Mouse (Mus musculus) forebrain, postnatal 0 days (tissue): ENCODE results near the gene Cmbl. TPM values are rescaled to one million over a fixed set of nuclear protein-coding genes. Genes with fewer than 3 reads are reported as not detected.

ENCODE experiments used
- ATAC-seq: fragments of 200-750 bp; cut with Nextera tagmentation; 2 replicates; pipeline ENCODE4 v1.8.0; 2017; ENCODE audit warnings: mild to moderate bottlenecking, moderate library complexity
- DNase-seq: peaks from one replicate; pipeline ENCODE4 v3.0.0-alpha.2; 2015
- H3K27ac ChIP-seq: fragments of 300-500 bp; sonication (generic); 2 replicates; pipeline ENCODE4 v1.5.1; 2014; ENCODE audit warnings: low read depth, mild to moderate bottlenecking, antibody characterized with exemption, low read length, moderate library complexity, mixed read lengths
- H3K27me3 ChIP-seq: fragments of 300-500 bp; sonication (generic); 2 replicates; pipeline ENCODE4 v1.6.1; 2014; ENCODE audit warnings: mild to moderate bottlenecking, low read length, mixed read lengths; ENCODE audit not compliant: insufficient read depth
- H3K36me3 ChIP-seq: fragments of 300-500 bp; sonication (generic); 2 replicates; pipeline ENCODE4 v1.6.1; 2014; ENCODE audit warnings: mild to moderate bottlenecking, moderate library complexity; ENCODE audit not compliant: insufficient read depth
- H3K4me1 ChIP-seq: fragments of 300-500 bp; sonication (generic); 2 replicates; pipeline ENCODE4 v1.6.1; 2014; ENCODE audit warnings: antibody characterized with exemption; ENCODE audit not compliant: insufficient read depth
- H3K4me2 ChIP-seq: fragments of 300-500 bp; sonication (generic); 2 replicates; pipeline ENCODE4 v1.6.1; 2014; ENCODE audit warnings: low read depth, mild to moderate bottlenecking, moderate library complexity
- H3K4me3 ChIP-seq: fragments of 300-500 bp; sonication (generic); 2 replicates; pipeline ENCODE4 v1.5.1; 2014; ENCODE audit warnings: low read depth, low read length, mixed read lengths
- H3K9ac ChIP-seq: fragments of 300-500 bp; sonication (generic); 2 replicates; pipeline ENCODE4 v1.6.1; 2014; ENCODE audit warnings: mild to moderate bottlenecking
- H3K9me3 ChIP-seq: fragments of 300-500 bp; sonication (generic); 2 replicates; pipeline ENCODE4 v1.6.1; 2016; ENCODE audit warnings: low read length
- CTCF ChIP-seq: sonication (generic); IDR thresholded peaks from 2 replicates; pipeline ENCODE4 v1.5.1; 2016; ENCODE audit warnings: antibody characterized with exemption, control low read depth, low read depth
- WGBS: fragments of 180-500 bp; shearing (Covaris S2); extraction: QIAGEN DNeasy Blood & Tissue Kit; methylation state at CpG from one replicate; pipeline ENCODE4 v1.1.7; 2014; 5-methylcytosine and 5-hydroxymethylcytosine counted together
- polyA plus RNA-seq: library from polyadenylated mRNA; unstranded; fragments of >200 nt; fragmentation: Nextera tagmentation; extraction: Ambion mirVana; gene quantifications from 2 replicates; pipeline ENCODE4 v1.2.1, GENCODE M21; 2015
- total RNA-seq: library from RNA; depleted of rRNA; stranded (reverse); fragments of >200 nt; gene quantifications from 2 replicates; pipeline ENCODE4 v1.2.3, GENCODE M21; 2014

Cmbl gene
- total and polyA plus RNA-seq, 2 experiments from 2014 or later: 19.9 to 27.2 TPM

DNA sequence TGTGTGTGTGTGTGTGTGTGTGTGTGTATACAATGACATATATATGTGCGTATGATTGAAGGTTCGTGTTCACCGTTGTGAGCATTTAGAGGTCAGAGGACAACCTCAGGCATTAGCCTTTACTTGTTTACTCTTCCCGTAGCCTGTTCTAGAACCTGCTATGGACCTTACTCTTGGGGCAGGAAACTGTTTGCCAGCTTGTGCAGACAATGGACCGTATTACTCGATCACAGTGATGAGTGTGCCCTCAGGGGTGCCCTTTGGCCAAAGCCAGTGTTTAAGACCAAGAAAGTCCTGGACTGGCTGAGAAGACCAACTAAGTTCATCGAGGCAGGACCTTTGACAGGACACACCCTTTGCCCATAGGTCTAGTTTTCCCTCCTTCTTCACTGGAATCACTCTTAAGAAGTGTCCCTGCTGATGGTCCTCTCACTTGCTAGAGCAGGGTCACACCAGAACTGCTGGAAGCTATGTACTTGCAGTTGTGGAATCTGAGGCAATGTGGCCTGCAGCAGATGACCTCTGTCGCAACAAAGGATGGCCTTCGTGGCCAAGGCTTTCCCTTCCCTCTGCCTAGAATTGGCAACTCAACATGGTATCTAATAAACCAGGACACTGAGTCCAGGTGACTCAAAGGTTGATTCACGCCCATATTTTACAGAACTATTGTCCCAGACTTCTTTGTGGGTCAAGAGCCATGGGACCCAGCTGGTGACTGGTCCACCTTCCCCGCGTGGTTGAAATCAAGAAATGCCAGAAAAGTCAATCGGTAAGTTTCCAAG is 18.3 kb downstream of the Cmbl start:
- WGBS: 91% methylated on average over 13 of the region's 13 CpGs
- TF ChIP-seq CTCF: no peak
- Histone ChIP-seq H3K4me3 (no peak overlapping the region), H3K36me3 (no peaks in the 10 kb centered on the region), H3K9me3 (no peaks in the 10 kb centered on the region), H3K4me2 (no peak overlapping the region), H3K9ac (no peak overlapping the region), H3K4me1 (no peaks in the 10 kb centered on the region), H3K27me3 (no peaks in the 10 kb centered on the region), H3K27ac (no peak overlapping the region)
- DNase-seq (no peak), ATAC-seq (no peak)

DNA sequence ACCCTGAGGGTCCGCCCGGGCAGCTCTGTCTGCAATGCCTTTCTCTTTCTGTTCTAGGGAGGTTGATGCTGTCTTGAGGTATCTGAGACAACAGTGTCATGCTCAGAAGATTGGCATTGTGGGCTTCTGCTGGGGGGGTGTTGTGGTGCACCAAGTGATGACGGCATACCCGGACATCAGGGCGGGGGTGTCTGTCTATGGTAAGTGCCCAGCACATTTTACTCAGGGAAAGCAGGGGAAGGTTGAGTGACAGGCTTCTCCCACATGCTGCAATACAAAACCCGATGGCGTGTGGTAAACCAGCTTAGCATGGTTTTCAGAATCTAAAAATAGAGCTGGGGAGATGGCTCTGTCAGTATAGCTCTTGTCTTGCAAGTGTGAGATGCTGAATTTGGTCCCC is 20.0 kb downstream of the Cmbl start:
- no peak overlapping the region for H3K27ac ChIP-seq
- DNase-seq (no peak), ATAC-seq (peak; percentile 30)
- no peaks in the 10 kb centered on the region for H3K4me1 ChIP-seq
- H3K36me3 ChIP-seq: peaks cover 14% of the 10 kb centered on the region
- no peaks in the 10 kb centered on the region for H3K27me3 ChIP-seq
- H3K4me2 ChIP-seq: no peak overlapping the region
- no peak for TF ChIP-seq CTCF
- no peaks in the 10 kb centered on the region for H3K9me3 ChIP-seq
- H3K4me3 ChIP-seq: no peak overlapping the region
- no peak overlapping the region for H3K9ac ChIP-seq
- 81% methylated on average over 7 of the region's 7 CpGs for WGBS

DNA sequence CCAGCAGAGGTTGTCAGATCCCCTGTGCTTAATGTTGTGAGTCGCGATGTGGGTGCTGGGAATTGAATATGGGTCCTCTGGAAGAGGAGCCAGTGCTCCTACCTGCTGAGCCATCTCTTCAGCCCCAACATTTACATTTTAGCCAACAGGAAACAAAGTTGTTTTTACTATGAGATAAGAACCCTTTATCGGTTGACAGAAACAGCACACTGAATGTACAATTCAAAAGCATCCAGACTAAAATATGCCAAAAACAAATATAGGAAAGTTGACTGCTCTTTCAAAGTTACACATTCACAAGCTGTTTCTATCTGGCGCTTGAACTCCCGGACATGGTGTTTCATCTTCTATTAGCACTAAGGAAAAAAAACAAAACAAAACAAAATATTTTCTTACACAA is 20.9 kb downstream of the Cmbl start:
- WGBS: 87% methylated on average over 5 of the region's 5 CpGs
- no peak overlapping the region for H3K9ac ChIP-seq
- H3K4me2 ChIP-seq: no peak overlapping the region
- H3K27ac ChIP-seq: no peak overlapping the region
- ATAC-seq (no peak), DNase-seq (no peak)
- H3K27me3 ChIP-seq: no peaks in the 10 kb centered on the region
- H3K36me3 ChIP-seq: peaks cover 22% of the 10 kb centered on the region
- no peaks in the 10 kb centered on the region for H3K9me3 ChIP-seq
- no peak for TF ChIP-seq CTCF
- H3K4me1 ChIP-seq: no peaks in the 10 kb centered on the region
- no peak overlapping the region for H3K4me3 ChIP-seq

DNA sequence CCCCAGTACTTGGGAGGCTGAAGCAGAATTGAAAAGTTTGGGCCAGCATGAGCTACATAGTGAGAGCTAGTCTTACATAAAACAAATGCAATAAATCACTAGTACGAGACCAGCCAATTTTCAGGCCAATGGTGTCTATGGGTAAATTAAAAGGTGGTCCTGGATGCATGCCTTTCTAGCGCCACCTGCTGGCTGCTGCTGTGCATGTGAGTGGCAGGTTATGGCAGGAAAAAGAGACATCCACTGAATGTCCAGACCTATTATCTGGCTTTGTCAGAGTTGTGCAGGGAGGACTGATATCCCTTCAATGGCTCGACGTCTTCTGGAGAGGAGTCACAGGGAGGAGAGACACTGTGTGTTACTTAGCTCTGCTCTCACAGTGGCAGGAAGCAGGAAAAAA is 21.3 kb downstream of the Cmbl start:
- DNase-seq (peak; percentile 91), ATAC-seq (peak; percentile 63)
- H3K36me3 ChIP-seq: peaks cover 26% of the 10 kb centered on the region
- no peak overlapping the region for H3K9ac ChIP-seq
- H3K4me1 ChIP-seq: no peaks in the 10 kb centered on the region
- H3K27me3 ChIP-seq: no peaks in the 10 kb centered on the region
- no peak overlapping the region for H3K4me3 ChIP-seq
- WGBS: 5% methylated on average over 4 of the region's 4 CpGs
- H3K9me3 ChIP-seq: no peaks in the 10 kb centered on the region
- TF ChIP-seq CTCF: peak; percentile 98
- H3K4me2 ChIP-seq: no peak overlapping the region
- no peak overlapping the region for H3K27ac ChIP-seq

DNA sequence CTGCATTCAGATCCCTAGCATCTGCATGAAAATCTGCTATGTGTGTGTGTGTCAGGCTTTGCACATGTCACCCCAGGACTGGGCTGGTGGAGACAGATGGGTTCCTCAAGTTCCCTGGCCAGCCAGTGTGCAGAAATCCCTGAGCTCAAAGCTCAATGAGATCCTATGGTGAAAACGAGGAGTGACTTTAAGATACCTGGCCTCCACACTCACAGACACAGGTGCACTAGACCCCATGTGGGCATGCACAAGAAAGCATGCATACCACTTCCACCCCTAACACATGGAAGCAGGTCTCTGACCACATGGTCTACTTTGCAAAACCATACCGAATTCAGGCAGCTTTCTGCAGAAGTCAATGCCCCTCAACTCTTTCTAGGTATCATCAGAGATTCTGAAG is 22.6 kb downstream of the Cmbl start:
- ATAC-seq: no peak
- WGBS: 75% methylated on average over 2 of the region's 2 CpGs
- no peak for TF ChIP-seq CTCF

DNA sequence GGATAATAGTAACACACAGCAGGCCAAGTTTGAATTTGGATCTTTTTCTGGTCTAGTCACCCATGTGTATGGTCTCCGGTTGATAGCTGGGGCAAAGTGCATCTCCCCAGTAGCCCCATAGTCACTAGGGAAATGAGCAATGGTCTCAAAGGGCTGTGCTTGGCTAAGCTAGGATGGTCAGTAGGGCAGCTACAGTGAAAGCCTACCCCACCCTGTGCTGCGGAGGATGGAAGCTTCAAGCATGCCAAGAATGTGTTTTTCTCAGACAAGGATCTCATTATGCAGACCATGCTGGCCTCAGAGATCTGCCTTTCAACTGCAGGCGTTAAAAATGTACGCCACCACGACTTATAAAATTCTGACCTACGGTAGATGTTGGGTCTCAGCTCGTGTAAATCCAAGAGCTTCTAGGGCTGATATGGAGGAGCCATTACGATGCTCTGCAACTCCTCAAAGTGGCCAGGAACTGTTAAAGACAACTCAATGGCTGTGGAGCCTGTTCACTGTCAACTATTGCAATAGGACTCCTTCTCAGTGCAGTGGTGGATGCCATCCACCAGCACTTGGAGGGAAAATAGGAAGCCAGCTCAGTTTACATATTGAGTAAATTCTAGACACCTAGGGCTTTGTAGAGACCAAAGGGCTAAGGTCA is 23.9 kb downstream of the Cmbl start:
- peaks cover 52% of the 10 kb centered on the region for H3K36me3 ChIP-seq
- no peak overlapping the region for H3K27ac ChIP-seq
- H3K4me3 ChIP-seq: no peak overlapping the region
- no peak for TF ChIP-seq CTCF
- no peak overlapping the region for H3K4me2 ChIP-seq
- H3K9ac ChIP-seq: no peak overlapping the region
- 0 out of 2 replicates have a peak, but pooled peaks have one; percentile 7 for ATAC-seq
- no peaks in the 10 kb centered on the region for H3K27me3 ChIP-seq
- no peaks in the 10 kb centered on the region for H3K9me3 ChIP-seq
- no peak for DNase-seq
- 62% methylated on average over 8 of the region's 8 CpGs for WGBS
- no peaks in the 10 kb centered on the region for H3K4me1 ChIP-seq

More for the DNA sequence above, 22.6 kb downstream of the Cmbl start:
- no peak for DNase-seq
- no peak overlapping the region for H3K27ac ChIP-seq
- H3K9ac ChIP-seq: no peak overlapping the region
- no peaks in the 10 kb centered on the region for H3K27me3 ChIP-seq
- no peaks in the 10 kb centered on the region for H3K4me1 ChIP-seq
- no peak overlapping the region for H3K4me3 ChIP-seq
- no peaks in the 10 kb centered on the region for H3K9me3 ChIP-seq
- no peak overlapping the region for H3K4me2 ChIP-seq
- peaks cover 39% of the 10 kb centered on the region for H3K36me3 ChIP-seq

DNA sequence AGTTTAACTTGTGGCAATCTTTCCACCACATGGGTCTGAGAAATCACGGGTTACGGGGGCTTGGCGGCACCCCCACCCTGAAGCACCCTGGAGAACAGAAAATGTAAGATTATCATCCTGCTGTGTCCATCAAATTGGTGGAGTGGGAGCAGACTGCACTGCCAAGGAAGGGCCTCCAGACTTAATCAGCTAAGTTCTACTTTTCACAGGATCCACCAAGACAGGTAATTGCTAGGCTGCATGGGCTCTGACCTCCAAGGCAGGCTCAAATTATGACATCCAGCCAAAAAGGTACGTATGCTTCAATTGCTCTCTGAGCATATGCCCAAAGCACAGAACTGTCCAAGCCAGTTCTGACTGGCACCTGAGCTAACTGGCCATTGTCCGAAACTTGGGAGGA is 25.0 kb downstream of the Cmbl start:
- H3K4me1 ChIP-seq: no peaks in the 10 kb centered on the region
- no peak overlapping the region for H3K4me2 ChIP-seq
- no peaks in the 10 kb centered on the region for H3K27me3 ChIP-seq
- H3K27ac ChIP-seq: no peak overlapping the region
- H3K36me3 ChIP-seq: peaks cover 63% of the 10 kb centered on the region
- ATAC-seq (no peak), DNase-seq (no peak)
- H3K9ac ChIP-seq: no peak overlapping the region
- WGBS: 91% methylated on average over 5 of the region's 5 CpGs
- H3K9me3 ChIP-seq: no peaks in the 10 kb centered on the region
- no peak for TF ChIP-seq CTCF
- H3K4me3 ChIP-seq: no peak overlapping the region
